Comparison of ENCODE assay signal across 14 mouse cellular contexts in the genomic region with DNA sequence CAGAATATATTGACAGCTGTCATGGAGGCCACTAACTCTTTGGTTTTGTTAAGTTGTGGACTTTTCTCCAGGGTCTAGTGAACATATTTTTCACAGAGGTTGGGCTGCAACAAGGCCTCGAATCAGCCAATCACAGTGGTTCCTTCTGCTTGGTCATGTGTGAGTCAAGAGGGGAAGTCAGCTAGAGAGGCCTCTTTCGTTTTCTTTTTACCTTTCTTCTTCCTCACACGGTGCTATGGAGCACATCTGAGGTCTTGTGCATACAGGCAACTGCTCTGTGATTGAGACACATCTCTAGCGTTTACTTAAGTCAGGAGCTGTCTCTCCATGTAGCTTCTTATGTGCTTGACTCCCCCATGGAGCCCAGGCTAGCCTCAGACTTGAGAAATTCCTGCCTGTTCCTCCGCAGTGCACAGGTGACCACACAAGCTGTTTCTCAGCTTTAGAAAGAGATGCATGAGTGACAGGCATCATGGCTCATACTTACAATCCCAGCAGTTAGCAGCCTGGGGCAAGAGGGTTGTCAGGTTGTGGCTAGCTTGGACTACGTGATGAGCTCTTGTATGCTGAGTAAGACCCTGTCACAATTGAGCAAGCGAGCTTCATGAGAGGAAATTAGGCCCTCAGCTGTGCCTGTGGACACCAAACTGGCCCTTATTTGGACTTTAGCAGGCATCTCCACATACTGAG. TPM values are rescaled to one million over a fixed set of nuclear protein-coding genes. Genes with fewer than 3 reads are reported as not detected.
A peak's percentile ranks its signal among the peaks of the same experiment; 100 is the strongest.
DNase-seq lines count a peak whose midpoint lies in the region; ATAC-seq and TF ChIP-seq lines count a peak whose summit lies in the region.
"Had no signal": no experiment of that assay in that cellular context is flagged by ENCODE, and none has a peak within 500 bp of the region (broad histone marks: within the 10 kb centered on the region; RNA-seq: fewer than 3 reads in every experiment).

No protein-coding gene starts in this region.

- no peak overlapping the region for H3K9ac ChIP-seq in forebrain, embryonic 12.5 days
- no peak overlapping the region for H3K9ac ChIP-seq in forebrain, postnatal 0 days
- H3K9ac ChIP-seq: liver, embryonic 14.5 days; neural tube, embryonic 13.5 days had no signal

- H3K27ac ChIP-seq in forebrain, embryonic 12.5 days = 0 out of 2 replicates have a peak overlapping the region, but pooled peaks have one; percentile 21
- no peak overlapping the region for H3K27ac ChIP-seq in forebrain, postnatal 0 days (ENCODE audit: low read depth, low read length)
- H3K27ac ChIP-seq in bone marrow macrophage, adult 2 months (ENCODE audit: insufficient read depth, low read depth, low read length) = peak overlapping the region; percentile 77
- H3K27ac ChIP-seq: hindbrain, embryonic 10.5 days; liver, embryonic 14.5 days; neural tube, embryonic 13.5 days had no signal

- H3K4me2 ChIP-seq in forebrain, embryonic 12.5 days = no peak overlapping the region
- no peak overlapping the region for H3K4me2 ChIP-seq in forebrain, postnatal 0 days (ENCODE audit: low read depth)
- H3K4me2 ChIP-seq: neural tube, embryonic 13.5 days had no signal

- no peaks in the 10 kb centered on the region; the same call in 1 of the 2 replicates for H3K36me3 ChIP-seq in forebrain, embryonic 12.5 days (replicated peaks)
- 0 out of 2 replicates have a peak, but pooled peaks cover 3% of the 10 kb centered on the region for H3K36me3 ChIP-seq in forebrain, postnatal 0 days (ENCODE audit: insufficient read depth)
- H3K36me3 ChIP-seq: neural tube, embryonic 13.5 days had no signal

- no peaks in the 10 kb centered on the region for H3K9me3 ChIP-seq in forebrain, embryonic 12.5 days
- H3K9me3 ChIP-seq in forebrain, postnatal 0 days (ENCODE audit: low read length) = no peaks in the 10 kb centered on the region
- H3K9me3 ChIP-seq: hindbrain, embryonic 10.5 days; neural tube, embryonic 13.5 days had no signal

- H3K27me3 ChIP-seq in forebrain, embryonic 12.5 days = no peaks in the 10 kb centered on the region
- H3K27me3 ChIP-seq in forebrain, postnatal 0 days (ENCODE audit: insufficient read depth, low read length) = no peaks in the 10 kb centered on the region
- H3K27me3 ChIP-seq: neural tube, embryonic 13.5 days had no signal

- no peak for TF ChIP-seq CTCF in forebrain, postnatal 0 days (IDR thresholded peaks at IDR 0.05; ENCODE audit: low read depth)
- no peak for TF ChIP-seq CTCF in bone marrow macrophage, adult 2 months (IDR thresholded peaks at IDR 0.05; ENCODE audit: low read depth, low read length)

- TF ChIP-seq POLR2A in bone marrow macrophage, adult 2 months (IDR thresholded peaks at IDR 0.05; ENCODE audit: borderline replicate concordance, low read depth, low read length) = no peak

- WGBS in forebrain, embryonic 12.5 days = 79% methylated on average over 7 of the region's 7 CpGs
- 81% methylated on average over 7 of the region's 7 CpGs for WGBS in forebrain, postnatal 0 days

- DNase-seq in forebrain, postnatal 0 days = no peak
- DNase-seq in 3T3-L1 (ENCODE audit: low read depth, low spot score) = peak; percentile 24
- no peak for DNase-seq in testis, postnatal 10 days (ENCODE audit: low spot score)
- no peak for DNase-seq in right cerebral cortex, postnatal 4 days
- DNase-seq in retina, postnatal 1 day = no peak
- DNase-seq: cerebellum, adult 9-10 months; gastrocnemius, postnatal 14 days; kidney, postnatal 25 days had no signal

- H3K4me1 ChIP-seq in forebrain, embryonic 12.5 days = peaks cover 63% of the 10 kb centered on the region
- H3K4me1 ChIP-seq in forebrain, postnatal 0 days (ENCODE audit: insufficient read depth) = peaks cover 35% of the 10 kb centered on the region
- peaks cover 77% of the 10 kb centered on the region for H3K4me1 ChIP-seq in bone marrow macrophage, adult 2 months (ENCODE audit: control insufficient read depth, insufficient read depth, low read length)

- no peak overlapping the region for H3K4me3 ChIP-seq in forebrain, embryonic 12.5 days (replicated peaks)
- H3K4me3 ChIP-seq in forebrain, postnatal 0 days (ENCODE audit: low read depth, low read length) = no peak overlapping the region
- peak overlapping the region; percentile 47 for H3K4me3 ChIP-seq in bone marrow macrophage, adult 2 months (ENCODE audit: insufficient read depth, low read length)
- H3K4me3 ChIP-seq: hindbrain, embryonic 10.5 days; neural tube, embryonic 13.5 days had no signal

- no peak for ATAC-seq in forebrain, embryonic 12.5 days (ENCODE audit: low FRiP score)
- ATAC-seq in forebrain, postnatal 0 days = no peak
- ATAC-seq in megakaryocyte, adult 5-6 weeks (ENCODE audit: poor library complexity, severe bottlenecking) = peak; percentile 79

RNA-seq across cellular contexts. Expression of gene Gng2, which starts 9.0 kb away (rescaled TPM):
- 187 and 202 TPM in 2 replicates for polyA plus RNA-seq in forebrain, embryonic 12.5 days (2016; fragmentation: Nextera tagmentation; extraction: Ambion mirVana)
- 447 and 546 TPM in 2 replicates for total RNA-seq in forebrain, postnatal 0 days (2014; rRNA removed)
- polyA plus RNA-seq in forebrain, postnatal 0 days (2015; fragmentation: Nextera tagmentation; extraction: Ambion mirVana) = 367 and 462 TPM in 2 replicates
- 210 and 216 TPM in 2 replicates for polyA plus RNA-seq in bone marrow macrophage, adult 2 months (2012; ENCODE audit: insufficient read depth, insufficient read length, missing spikeins)
- total RNA-seq in megakaryocyte, adult 5-6 weeks (2015) = 165 and 177 TPM in 2 replicates
- 74.5 and 87.6 TPM in 2 replicates for total RNA-seq in megakaryocyte, adult 5-6 weeks (2017)
